Mouse (Mus musculus): ENCODE data around the gene Serinc3. TPM values are rescaled to one million over a fixed set of nuclear protein-coding genes. Genes with fewer than 3 reads are reported as not detected.
"Not testable (repeated sequence)": the region's sequence is repeated elsewhere in the genome, so short reads cannot be mapped to it uniquely, and the experiment has no call there.

Serinc3 gene
- 100 to 1,000 TPM; 316 to 421 TPM for total RNA-seq (2021)

DNA sequence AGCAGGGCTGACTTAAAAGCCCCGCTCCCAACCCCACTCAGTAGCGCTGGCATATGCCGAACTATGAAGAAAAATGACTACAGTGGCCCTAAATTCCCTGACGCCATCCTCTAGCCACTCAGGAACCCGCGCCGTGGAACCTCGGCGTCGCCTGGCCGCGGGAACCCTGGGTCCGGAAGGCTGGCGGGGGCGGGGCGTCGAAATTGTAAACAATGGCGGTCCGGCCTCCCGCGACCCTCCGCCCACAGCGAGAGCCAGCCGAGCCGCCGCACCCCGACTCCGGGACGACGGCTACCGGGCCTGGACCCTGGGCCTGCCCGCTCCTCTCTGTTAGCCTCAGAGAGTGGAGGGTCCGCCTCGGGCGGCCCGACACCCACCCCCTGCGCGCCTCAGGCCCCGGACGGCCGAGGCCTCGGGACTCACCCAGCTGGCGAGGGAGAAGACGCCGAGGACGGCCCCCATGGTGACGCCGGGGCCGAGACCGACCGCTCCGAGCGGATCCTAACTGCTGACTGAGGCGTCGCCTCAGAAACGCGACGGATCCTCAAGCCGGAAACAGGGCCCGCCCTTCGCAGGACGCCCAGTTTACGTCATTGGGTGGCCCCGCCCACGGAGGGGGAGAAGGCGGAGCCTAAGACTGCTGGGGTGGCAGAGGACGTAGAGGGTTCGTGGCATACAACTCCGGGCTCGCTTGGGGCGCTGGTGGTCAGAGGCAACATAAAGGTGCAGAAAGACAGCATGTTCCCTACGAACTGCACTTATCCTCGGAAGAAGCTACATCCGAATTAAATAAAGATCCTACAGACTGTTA, at the start of gene Serinc3:
Serinc3 (minus strand) TSS at position 557 of the 811 bp plus-strand sequence.
- intact Hi-C loops (cut with DNase I), result loop anchor here (2.0 kb wide), 1 partner anchor 74 kb away; no protein-coding TSS in a partner anchor
- DNase-seq, result peak; percentile 100

DNA sequence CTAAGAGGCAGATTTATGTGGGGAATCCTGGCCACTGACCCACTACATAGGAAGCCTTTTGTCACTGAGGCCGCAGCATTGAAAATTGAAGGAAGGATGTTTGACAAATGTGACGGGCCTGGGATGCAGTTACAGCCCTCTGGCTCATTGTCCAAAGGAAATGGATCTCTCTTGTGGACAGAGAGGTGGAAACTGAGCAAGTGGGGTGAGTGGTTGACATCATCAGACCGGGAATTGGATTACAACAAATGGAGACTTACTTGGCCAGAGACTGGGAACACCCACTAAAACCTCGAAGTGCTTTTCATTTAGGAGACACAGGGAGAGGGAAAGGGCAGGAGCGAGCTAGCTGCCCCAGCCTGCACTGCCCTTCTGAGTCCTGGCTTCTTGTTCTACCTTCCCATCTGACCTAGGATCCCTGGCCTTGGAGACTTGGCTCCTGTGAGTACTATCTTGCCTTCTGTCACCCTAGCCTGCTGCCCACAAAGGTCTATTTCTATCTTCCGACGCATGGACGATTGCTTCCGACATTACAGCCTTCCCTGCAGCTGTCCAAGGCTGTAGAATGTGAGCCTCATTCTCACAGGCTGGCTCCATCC, 48.9 kb upstream of the Serinc3 start:
- intact Hi-C loops (cut with DNase I), result loop anchor here (2.0 kb wide), 1 partner anchor 35 kb away; the partner anchor contains the start of gene Pkig
- DNase-seq, result no peak

DNA sequence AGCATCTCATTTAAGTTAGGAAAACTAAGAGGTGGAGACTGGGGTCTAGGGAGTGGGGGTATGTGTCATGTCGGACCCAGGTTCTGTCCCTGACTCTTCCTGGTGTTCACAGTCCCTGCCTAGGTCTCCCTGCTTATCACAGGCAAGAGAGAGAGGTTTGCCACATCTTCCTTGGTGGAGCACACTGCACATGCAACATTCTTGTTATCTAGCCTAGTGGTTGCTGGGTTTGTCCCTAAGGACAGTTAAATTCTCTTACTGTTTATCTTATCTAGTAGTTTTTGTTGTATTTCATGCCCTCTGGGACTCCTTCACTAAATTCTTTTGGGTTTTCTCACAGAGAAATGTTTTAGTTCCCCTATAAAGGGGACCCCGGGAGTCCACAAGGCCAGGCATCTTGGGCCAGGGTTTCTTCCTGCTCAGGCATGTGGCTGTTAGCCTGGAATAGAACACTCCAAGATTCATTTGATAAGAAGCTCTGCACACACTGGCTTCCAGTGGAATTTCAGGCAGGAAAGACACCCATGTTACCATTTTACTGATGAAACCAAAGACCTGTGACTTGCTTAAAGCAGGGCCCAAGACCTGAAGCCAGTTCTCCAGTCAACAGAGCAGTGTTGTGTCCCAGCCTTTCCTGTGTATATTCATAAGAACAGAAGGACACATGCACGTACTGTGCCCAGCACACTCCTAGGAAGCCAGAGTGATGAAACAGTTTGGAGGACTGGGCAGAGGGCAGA, 48.1 kb upstream of the Serinc3 start:
- DNase-seq, result no peak

DNA sequence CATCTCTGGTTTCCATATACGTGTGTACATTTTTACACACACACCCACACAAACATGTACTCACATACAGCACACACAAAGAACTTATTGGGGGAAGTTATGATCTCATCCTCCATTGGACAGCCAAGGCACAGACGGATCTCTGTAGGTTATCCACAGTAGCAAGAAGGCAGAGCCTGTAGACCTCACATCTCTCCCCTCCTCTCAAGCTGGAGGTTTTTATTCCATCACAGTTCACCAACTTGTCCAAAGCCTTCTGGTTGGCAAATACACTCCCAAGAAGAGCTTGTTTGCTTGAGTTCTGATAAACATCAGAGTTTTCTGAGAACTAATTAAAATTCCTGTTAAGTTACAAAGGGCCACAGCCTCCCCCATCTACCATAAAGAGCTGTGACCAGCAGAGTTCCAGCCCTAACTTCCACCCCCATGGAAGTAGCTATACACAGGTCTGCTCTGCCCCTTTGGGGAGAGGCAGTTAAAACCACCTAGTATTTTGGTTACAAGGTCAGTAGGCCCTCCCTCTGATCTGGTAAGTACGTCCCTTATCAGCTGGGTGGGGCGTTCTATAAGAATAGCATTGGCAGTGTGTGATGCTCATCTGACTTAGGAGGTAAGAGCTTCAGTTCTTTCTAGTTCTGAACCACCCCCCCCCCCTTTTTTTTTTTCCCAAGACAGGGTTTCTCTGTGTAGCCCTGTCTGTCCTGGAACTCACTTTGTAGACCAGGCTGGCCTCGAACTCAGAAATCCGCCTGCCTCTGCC, 47.1 kb upstream of the Serinc3 start:
- DNase-seq, result no peak
- intact Hi-C loops (cut with DNase I), result no loop called here

More for the DNA sequence above, 48.1 kb upstream of the Serinc3 start:
- intact Hi-C loops (cut with DNase I), result no loop called here

DNA sequence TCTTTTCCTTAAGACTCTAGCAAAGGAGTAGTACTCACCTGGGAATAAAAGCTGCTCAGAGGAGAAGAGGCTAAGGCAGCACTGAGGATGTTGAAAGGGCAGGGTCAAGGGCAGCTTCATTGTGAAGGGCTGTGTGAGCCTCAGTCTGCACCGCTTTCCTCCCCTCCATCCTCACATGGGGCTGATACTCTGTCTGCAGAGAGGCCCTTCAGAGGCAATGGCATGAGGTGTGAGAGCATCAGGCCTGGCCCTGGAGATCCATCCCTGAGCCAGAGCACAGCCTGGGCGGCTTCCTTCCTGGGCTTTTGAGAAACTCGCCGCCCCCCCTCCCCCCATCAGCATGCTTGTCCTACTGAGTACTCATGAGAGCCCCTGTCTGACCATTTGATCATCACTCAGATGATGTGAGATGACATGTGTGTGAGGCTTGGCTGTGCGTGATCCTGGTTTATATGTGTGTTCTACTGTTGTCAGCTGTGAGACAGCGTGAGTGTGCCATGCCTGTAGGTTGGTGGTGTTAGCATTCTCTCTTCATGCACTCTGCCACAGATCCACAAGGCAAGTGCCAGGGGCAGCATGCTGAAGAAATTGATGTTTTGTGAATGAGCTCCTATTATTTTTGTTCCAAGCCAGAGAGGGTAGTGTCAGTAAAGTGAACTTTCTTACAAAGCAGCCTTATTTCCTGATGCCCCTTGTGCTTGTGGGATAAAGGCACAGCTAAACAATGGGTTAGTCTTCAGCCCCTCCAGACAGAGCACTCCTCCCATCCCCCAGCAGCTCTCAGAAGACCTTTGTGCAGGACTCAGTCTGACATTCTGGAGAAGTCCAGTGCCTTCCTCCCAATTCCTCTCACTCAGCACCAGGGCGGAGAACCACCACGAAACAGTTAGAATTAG, 45.7 kb upstream of the Serinc3 start:
- intact Hi-C loops (cut with DNase I), result no loop called here
- no peak for DNase-seq

DNA sequence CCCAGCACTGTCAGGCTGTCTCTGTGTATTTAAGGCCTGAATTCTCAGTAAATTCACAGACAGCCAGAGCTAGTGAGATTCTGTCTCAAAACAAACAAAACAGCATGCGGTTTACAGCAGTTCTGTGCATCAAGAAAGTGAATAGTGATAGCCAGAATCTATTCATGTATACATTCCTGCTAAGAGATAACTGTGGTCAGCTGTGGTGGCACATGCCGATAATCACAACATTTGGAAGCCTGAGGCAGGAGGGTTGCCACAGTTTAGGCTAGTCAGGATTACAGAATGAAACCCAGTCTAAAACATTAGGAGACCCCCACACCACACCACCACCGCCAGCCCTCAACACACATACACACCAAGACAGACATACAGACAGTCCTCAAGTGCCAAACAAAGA, 44.8 kb upstream of the Serinc3 start:
- DNase-seq, result no peak
- intact Hi-C loops (cut with DNase I), result no loop called here

DNA sequence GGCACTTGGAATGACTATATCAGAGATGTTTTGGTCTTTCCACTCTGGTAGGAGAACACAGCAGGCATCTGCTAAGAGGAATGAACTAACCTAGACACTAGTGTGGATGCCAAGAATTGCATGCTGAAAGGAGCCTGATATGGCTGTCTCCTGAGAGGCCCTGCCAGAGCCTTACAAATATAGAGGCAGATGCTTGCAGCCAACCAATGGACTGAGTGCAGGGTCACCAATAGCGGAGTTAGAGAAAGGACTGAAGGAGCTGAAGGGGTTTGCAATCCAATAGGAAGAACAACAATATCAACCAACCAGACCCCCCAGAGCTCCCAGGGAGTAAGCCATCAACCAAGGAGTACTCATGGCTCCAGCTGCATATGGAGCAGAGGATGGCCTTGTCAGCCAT, 43.4 kb upstream of the Serinc3 start:
- DNase-seq; intact Hi-C loops (cut with DNase I): not testable (repeated sequence)

DNA sequence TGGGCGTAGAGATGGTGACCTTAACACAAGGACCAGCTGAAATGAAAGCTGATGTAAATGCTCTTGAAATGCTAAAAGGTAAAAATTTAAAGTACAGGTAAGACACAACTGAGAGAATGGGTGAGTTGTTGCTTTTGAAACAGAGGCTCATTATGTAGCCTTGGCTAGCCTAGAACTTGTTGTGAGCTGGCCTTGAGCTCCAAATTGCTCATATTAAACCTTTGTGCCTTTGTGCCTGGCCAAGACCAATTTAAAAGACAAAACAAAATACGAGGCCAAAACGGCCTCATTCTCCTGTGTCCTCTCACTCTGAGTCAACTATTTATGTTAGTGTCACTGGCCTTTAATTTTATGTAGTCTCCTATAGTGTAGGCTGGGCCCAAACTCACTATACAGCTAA, 42.0 kb upstream of the Serinc3 start:
- intact Hi-C loops (cut with DNase I), result no loop called here
- DNase-seq, result no peak

DNA sequence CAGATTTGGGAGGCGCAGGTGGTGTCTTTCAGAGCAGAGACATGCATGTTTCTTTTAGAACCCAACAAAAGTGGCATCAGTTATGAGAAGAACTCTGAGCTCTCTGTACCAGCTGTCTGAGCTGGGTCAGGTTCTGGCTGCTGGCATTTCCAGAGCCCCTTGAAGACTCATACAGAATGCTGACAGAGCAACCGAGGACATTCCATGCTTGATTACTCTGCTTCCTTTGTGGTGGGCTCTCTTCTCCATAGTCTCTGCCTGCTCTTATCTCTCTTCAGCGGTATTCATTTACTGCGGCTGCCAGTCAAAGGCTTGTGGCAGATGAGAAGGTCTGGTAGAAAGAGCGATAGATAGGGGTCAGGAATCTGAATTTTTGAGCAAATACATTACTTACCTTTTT, 41.3 kb upstream of the Serinc3 start:
- intact Hi-C loops (cut with DNase I), result no loop called here
- DNase-seq, result no peak

DNA sequence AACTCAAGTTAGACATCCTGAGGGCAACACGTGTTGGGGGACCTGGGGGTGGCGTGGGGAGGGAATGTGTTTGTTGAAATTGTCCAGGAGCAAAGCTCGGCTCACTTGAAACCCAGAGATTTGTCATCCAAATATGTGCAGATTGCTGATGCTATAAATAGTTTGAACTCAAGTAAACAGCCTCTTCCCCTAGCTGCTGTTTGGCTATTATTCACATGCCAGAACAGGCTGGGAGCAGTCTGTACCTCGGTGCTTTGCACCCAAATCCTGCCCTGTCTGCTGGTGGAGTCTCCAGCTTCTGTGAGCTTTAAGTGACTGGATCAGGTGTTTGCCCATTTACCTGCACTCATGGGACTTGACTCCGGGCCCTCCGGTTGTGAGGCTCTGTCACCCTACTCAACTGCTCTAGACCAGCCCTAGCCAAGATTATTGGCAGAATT, 40.9 kb upstream of the Serinc3 start:
- intact Hi-C loops (cut with DNase I), result loop anchor here (2.0 kb wide), 1 partner anchor 15 kb away; no protein-coding TSS in a partner anchor

DNA sequence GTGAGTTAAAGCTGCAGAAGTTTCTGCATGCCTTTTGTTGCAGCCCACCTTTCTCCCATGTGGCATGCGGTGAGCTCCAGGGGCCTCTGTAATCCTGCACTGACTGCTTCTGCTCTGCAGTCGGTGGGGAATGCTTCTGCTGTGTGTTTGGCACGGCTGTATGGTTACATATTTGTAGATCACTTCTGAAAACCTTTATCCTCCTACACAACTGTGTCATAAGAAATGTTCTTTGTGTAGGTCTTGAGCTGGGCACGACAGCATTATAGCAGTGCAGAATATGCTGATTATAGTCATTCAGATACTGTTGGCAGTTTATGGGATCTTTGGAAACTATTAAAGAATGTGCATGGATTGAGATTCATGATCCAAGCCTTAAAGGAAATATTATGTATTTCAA, 40.4 kb upstream of the Serinc3 start:
- intact Hi-C loops (cut with DNase I), result loop anchor here (2.0 kb wide), 1 partner anchor 14 kb away; no protein-coding TSS in a partner anchor
- no peak for DNase-seq

More for the DNA sequence above, 40.9 kb upstream of the Serinc3 start:
- peak in 1 of 2 experiments; percentile 73 for DNase-seq

DNA sequence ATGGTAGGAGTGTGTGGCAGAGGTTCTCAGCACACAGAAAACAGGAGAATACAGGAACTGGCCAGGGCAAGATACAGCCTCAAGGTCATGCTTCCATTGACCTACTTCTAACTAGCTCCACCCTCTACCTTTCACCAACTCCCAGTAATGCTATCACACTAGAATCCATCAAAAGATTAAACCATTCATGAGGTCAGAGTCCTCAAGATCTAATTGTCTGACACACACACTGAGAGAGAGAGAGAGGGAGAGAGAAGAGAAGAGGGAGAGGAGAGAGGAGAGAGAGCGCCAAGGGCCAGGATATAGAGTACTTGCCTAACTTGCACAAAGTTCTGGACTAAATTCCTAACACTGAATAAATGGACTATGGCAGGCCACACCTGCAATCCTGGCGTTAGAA, 37.4 kb upstream of the Serinc3 start:
- DNase-seq, result no peak
- intact Hi-C loops (cut with DNase I), result no loop called here

DNA sequence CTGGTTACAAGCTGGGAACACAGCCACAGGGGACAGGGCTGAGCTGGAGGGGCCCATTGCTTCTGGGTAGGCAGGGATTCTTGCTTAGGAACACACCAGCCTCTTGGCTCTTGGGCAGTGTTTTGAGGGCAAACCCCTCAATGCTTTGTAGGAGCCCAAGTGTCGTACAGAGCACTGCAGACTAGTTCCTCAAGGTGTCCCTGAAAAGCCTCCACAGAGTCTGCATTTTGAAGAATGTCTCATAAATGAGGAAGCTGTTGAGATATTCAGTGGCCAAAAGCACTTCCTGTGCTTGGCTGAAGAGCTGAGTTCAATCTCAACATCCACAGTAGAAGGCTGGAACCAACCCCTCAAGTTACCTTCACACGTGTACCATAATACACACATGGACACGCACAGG, 31.8 kb upstream of the Serinc3 start:
- intact Hi-C loops (cut with DNase I), result no loop called here
- DNase-seq, result no peak

DNA sequence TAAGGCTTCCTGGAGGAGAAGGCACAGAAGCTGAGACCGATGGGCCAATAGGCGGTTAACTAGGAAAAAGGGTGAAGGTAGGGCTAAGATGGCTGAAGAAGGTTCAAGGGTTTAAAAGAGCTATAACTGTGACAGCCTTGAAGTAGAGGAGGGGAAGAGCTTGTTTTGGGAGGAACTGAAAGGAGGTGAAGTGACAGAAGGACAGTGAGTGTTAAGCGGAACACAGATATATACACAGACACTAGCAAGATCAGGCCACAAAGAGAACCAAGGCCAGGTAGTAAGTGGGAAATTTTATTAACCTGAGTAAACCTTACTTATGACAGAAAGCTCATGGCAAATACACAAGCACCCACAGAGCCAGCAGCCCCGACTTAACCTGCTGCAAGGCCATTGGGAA, 31.4 kb upstream of the Serinc3 start:
- no peak for DNase-seq
- intact Hi-C loops (cut with DNase I), result no loop called here

DNA sequence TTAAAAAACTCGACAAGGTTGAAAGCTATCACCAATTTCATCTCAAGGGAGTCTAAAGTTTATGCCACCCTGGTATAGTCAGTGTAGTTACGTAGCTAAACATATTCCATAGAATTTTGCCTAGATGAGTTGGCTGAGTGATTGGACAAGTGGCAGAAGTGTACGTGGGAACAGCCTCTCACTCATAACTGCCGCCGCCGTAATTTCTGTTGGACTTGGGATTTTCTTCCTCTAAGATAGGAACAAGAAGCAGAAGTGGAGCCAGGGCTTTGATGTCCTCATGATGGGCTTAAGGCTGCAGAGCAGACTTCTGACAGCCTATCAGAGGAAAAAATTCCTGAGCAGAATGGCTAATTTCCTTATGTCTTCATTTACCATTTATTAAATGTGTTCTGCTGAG, 30.7 kb upstream of the Serinc3 start:
- intact Hi-C loops (cut with DNase I), result no loop called here
- no peak for DNase-seq

DNA sequence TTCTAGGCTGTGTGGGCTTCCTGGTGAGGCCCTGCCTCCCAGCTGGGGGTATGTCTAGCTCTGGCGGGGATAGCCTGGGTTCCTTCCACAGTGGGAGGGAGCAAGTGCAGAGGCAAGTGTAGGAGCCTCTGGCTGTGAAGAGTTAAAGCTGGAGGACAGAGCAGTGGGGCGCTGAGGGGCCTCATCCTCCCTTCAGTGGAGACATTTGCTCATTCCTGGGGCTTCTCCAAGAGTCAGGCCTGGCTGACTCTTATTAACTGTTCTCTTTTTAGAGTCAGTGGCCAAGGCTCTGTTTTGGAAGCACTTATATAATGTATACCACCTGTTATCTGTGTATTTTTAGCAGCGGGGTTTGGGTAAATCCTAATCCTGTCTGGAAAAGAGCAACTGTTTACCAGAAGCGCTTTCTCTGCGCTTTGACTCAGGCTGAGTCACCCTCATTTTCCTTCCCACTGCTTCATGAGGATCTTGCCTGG, 30.3 kb upstream of the Serinc3 start:
- no peak for DNase-seq
- intact Hi-C loops (cut with DNase I), result no loop called here

DNA sequence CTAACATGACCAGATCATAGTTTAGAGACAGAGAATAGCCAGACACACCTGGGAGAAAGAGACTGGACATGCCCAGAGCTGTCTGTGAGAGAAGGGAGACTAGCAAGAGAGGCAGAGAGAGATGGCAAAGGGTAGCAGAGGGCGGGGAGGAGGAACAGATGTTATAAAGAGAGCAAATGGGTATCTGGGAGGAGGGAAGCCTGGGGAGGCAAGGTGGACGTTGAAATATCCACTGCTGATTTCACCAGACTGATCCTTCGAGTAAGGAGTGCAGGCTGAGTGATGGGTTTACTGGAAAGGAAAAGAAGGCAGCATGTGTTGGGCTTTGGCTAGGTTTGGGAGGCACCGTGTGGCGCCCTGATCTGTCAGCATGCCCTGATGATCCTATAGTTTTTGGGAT, 29.5 kb upstream of the Serinc3 start:
- intact Hi-C loops (cut with DNase I), result no loop called here
- DNase-seq, result no peak

DNA sequence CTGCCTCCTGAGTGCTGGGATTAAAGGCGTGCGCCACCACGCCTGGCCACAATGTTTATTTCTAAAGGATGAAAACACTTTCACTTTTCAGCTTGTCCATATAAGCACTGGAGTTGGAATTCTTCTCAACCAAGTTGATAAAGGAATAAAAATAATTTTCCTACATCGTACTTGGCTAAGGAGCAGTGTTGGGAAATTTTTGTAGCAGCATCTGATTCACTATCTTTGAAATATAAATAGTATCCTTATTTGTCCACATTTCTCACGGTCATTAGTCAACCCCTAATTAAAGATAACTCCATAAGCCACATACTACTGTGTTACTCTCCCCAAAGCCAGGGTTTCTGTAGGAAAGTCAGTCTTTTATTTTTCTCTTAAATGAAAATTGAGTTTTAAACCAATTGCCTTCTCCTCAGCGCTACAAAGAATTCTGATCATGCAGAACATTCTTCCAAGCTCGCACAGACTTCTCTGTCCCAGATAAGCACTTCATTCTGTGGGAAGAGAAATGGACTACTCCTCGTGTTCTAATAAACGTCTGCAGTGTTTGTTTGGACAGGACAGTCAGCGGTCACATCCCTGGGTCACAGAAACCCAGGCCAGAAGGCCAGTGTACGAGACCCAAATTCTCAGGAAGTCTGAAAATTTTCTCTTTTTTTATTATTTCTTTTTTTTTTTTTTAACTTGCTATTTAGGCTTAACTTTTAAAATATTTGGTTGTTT, 26.1 kb upstream of the Serinc3 start:
- no peak for DNase-seq
- intact Hi-C loops (cut with DNase I), result loop anchor here (2.0 kb wide), 1 partner anchor 14 kb away; no protein-coding TSS in a partner anchor

DNA sequence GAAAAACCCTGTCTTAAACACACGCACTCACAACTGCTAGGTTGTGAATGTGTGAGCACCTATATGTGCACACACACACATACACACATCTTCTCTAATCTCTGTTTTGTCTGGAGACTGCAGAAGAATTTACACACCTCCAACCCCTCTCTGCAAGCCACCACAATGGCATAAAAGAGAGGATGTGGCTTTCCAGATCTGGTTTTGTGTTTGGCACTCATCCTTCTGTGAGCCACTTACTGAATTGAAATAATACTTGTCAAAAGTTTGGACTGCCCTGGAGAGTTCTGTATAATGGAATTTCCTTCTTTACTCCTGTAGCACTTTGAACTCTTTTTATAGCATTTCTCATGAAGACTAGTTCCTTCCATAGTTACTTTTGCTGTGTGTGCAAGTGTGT, 22.1 kb upstream of the Serinc3 start:
- intact Hi-C loops (cut with DNase I), result no loop called here
- DNase-seq, result no peak
